Mouse (Mus musculus): ENCODE data around the gene Dse. TPM values are rescaled to one million over a fixed set of nuclear protein-coding genes. Genes with fewer than 3 reads are reported as not detected.

The Dse gene
- polyA plus RNA-seq, 1 experiment from 2014 or later: 22.8 TPM

DNA sequence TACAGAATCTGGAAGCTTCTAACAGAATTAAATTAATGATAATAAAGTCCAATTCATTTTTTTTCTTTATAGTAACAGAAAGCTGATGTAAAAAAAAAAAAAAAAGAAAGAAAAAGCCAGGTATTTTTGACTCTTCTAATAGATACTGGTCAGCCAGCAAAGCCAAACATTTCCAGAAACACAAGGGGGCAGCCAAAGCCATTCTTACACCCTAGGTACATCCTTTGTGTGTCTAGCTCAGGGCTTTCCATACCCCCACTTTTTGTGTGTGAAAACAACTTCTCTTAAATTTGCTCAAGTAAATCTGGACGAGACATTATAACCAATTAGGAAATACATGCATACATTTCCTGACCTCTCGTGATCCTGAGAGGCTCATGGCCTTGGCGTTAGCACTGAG, 55.7 kb downstream of the Dse start:
- Histone ChIP-seq H3K4me1 (peaks cover 7% of the 10 kb centered on the region), H3K9me3 (replicated peaks) (no peaks in the 10 kb centered on the region), H3K27ac (replicated peaks) (no peak overlapping the region), H3K36me3 (peaks cover 14% of the 10 kb centered on the region), H3K4me3 (no peak overlapping the region), H3K27me3 (ENCODE audit: low read depth, poor library complexity, severe bottlenecking) (no peaks in the 10 kb centered on the region; the same call in 1 of the 2 replicates)
- 84% methylated on average over 3 of the region's 3 CpGs for WGBS
- no peak for DNase-seq (ENCODE audit: low spot score)

DNA sequence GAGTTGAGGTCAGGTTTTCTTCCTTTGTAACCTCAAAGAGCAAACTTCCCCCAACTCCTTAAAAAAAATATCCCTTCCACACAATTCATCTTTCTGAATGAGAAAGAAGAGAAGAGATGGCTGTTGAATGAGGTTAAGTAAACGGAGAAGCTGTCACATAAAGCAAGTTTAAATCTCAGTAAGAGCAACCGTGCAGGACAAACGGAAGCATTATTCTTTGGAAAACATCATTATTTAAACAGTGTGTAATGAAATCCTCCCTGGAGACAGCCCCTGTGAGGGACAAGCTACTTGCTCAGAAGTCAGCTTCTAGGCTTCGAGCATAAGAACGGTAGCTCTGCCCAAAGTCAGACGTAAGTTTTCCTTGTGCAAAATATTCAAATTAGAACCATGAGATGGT, 57.1 kb downstream of the Dse start:
- Histone ChIP-seq H3K27ac (replicated peaks) (no peak overlapping the region), H3K4me3 (no peak overlapping the region)
- 59% methylated on average over 6 of the region's 6 CpGs for WGBS

GRCm38 (mm10) chr10:34149772-34150171, 57.7 kb downstream of the Dse start:
- DNase-seq (ENCODE audit: low spot score): no peak
- H3K27ac ChIP-seq (replicated peaks): no peak overlapping the region
- H3K36me3 ChIP-seq: peaks cover 14% of the 10 kb centered on the region
- 81% methylated on average over 3 of the region's 3 CpGs for WGBS
- no peaks in the 10 kb centered on the region for H3K9me3 ChIP-seq (replicated peaks)
- no peak overlapping the region for H3K4me3 ChIP-seq
- H3K4me1 ChIP-seq: peaks cover 7% of the 10 kb centered on the region
- H3K27me3 ChIP-seq (ENCODE audit: low read depth, poor library complexity, severe bottlenecking): no peaks in the 10 kb centered on the region

More for the DNA sequence above, 57.1 kb downstream of the Dse start:
- H3K36me3 ChIP-seq: peaks cover 14% of the 10 kb centered on the region
- H3K4me1 ChIP-seq: peaks cover 7% of the 10 kb centered on the region
- no peaks in the 10 kb centered on the region for H3K9me3 ChIP-seq (replicated peaks)
- no peak for DNase-seq (ENCODE audit: low spot score)
- H3K27me3 ChIP-seq (ENCODE audit: low read depth, poor library complexity, severe bottlenecking): no peaks in the 10 kb centered on the region

- no peak for DNase-seq (ENCODE audit: low spot score)
- Histone ChIP-seq H3K27ac (replicated peaks) (no peak overlapping the region), H3K4me1 (peaks cover 12% of the 10 kb centered on the region), H3K4me3 (no peak overlapping the region), H3K27me3 (ENCODE audit: low read depth, poor library complexity, severe bottlenecking) (no peaks in the 10 kb centered on the region), H3K36me3 (no peaks in the 10 kb centered on the region), H3K9me3 (replicated peaks) (peaks cover 17% of the 10 kb centered on the region; the same call in 1 of the 2 replicates)
- 88% methylated on average over 2 of the region's 2 CpGs for WGBS
Observed at GRCm38 (mm10) chr10:34141693-34142092, 65.8 kb downstream of the Dse start.

GRCm38 (mm10) chr10:34139768-34140167, 67.7 kb downstream of the Dse start:
- no peak for DNase-seq (ENCODE audit: low spot score)
- no peak overlapping the region for H3K27ac ChIP-seq (replicated peaks)
- H3K27me3 ChIP-seq (ENCODE audit: low read depth, poor library complexity, severe bottlenecking): no peaks in the 10 kb centered on the region
- no peaks in the 10 kb centered on the region for H3K36me3 ChIP-seq
- peaks cover 19% of the 10 kb centered on the region for H3K4me1 ChIP-seq
- WGBS: 77% methylated on average over 4 of the region's 4 CpGs
- H3K4me3 ChIP-seq: no peak overlapping the region
- peaks cover 17% of the 10 kb centered on the region; the same call in 1 of the 2 replicates for H3K9me3 ChIP-seq (replicated peaks)

- H3K9me3 ChIP-seq (replicated peaks): peaks cover 12% of the 10 kb centered on the region; the same call in 1 of the 2 replicates
- no peak overlapping the region for H3K4me3 ChIP-seq
- WGBS: 74% methylated on average over 6 of the region's 6 CpGs
- no peak overlapping the region for H3K27ac ChIP-seq (replicated peaks)
- no peak for DNase-seq (ENCODE audit: low spot score)
- no peaks in the 10 kb centered on the region for H3K36me3 ChIP-seq
- no peaks in the 10 kb centered on the region for H3K27me3 ChIP-seq (ENCODE audit: low read depth, poor library complexity, severe bottlenecking)
- H3K4me1 ChIP-seq: peaks cover 19% of the 10 kb centered on the region
Observed at GRCm38 (mm10) chr10:34138027-34138426, 69.5 kb downstream of the Dse start.

DNA sequence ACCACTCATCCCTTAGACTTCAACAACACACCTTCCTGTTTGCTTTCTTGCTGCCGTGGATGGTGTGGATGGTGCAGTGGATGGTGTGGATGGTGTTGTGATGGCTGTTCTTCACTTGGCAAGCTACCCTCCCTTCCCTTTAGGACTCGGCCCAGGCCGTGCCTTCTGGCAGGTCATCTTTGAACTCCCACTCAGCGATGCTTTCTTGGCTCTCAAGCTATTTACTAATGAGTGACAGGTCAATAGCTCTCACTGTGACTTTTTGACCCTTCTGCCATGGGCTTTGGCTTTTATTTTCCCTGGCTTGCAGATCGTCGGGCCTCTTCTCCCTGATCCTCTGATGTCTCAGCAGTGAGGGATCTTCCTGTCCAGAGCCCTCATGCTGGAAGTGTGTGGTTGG, 71.1 kb downstream of the Dse start:
- H3K36me3 ChIP-seq: no peaks in the 10 kb centered on the region
- H3K27ac ChIP-seq (replicated peaks): no peak overlapping the region
- H3K27me3 ChIP-seq (ENCODE audit: low read depth, poor library complexity, severe bottlenecking): no peaks in the 10 kb centered on the region
- peak; percentile 52 for DNase-seq (ENCODE audit: low spot score)
- H3K4me3 ChIP-seq: no peak overlapping the region
- H3K4me1 ChIP-seq: peaks cover 19% of the 10 kb centered on the region
- H3K9me3 ChIP-seq (replicated peaks): peaks cover under 1% of the 10 kb centered on the region; the same call in 1 of the 2 replicates
- 21% methylated on average over 6 of the region's 6 CpGs for WGBS

DNA sequence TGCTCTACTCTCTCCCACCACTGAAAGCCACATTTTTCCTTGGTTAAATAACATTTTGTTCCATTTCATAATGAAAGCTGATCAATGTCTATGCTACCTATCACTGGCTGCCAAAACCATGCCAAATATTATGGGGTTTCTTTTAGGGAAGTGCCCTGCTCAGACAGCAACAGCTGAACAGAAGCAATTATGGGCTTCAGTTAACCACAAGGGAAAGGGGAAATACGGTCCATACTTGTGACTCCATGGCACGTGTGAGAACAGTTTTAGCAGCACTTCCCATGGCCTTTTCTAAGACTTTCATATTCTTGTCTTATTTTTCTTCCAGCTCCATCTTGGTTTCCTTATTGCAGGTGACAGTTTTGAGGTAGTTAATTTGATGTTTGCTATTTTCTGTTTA, 76.2 kb downstream of the Dse start:
- peaks cover 15% of the 10 kb centered on the region for H3K4me1 ChIP-seq
- H3K4me3 ChIP-seq: no peak overlapping the region
- no peaks in the 10 kb centered on the region for H3K9me3 ChIP-seq (replicated peaks)
- H3K27me3 ChIP-seq (ENCODE audit: low read depth, poor library complexity, severe bottlenecking): peaks cover 22% of the 10 kb centered on the region
- H3K27ac ChIP-seq (replicated peaks): no peak overlapping the region
- no peak for DNase-seq (ENCODE audit: low spot score)
- H3K36me3 ChIP-seq: no peaks in the 10 kb centered on the region
- WGBS: 81% methylated on average over 2 of the region's 2 CpGs

GRCm38 (mm10) chr10:34128391-34128790, 79.1 kb downstream of the Dse start:
- WGBS: 92% methylated on average over 6 of the region's 6 CpGs
- no peak overlapping the region for H3K4me3 ChIP-seq

DNA sequence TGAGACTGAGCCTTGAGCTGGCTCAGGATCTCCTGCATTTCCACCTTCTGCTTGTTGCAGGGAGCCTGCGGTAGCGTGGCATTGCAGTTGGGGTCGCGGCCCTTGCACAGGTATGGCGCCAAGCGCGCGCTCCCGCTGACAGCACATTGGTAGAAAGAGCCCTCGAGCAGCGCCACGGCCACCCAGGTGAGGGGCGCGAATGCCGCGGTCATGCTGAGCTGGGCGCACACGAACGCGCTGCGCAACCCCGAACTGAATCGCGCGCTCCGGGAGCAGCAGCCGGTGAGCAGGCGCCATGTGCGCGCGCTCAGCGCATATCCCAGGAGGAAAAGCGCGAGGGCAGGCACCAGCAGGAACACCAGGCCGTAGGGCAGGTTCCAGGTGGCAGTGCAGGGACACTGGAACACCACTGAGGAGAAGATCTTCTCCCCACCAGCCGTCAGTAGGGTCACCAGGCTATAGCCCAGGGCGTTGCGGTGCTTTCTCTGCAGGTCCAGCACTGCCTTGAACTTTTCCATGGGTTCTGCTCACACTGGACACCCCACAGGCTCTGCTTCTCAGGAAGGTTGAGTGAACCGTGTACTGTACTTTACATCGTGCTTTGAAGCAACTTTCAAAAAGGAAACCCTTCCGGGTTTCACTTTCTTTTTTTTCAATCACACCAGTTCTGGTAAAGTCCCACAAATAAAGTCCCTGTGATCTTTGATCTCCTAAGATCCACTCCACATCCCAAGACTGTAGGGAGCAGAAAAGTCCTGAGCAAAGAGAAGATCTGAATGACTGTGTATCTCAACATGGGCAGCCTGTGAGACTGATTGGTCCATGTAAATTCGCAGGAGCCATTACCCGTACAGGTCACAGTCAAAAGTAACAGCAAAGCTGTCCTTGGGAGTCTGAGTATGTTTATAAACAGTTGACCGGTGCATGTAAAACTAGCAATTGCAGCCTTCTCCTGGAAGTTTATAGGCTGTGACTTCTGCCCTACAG, 79.8 kb downstream of the Dse start, which contains the start of gene Calhm6:
Gene Calhm6 (minus strand): TSS at position 593 of the 987 bp plus-strand sequence.
- peak within 1 kb of the TSS; percentile 42; the same call in 1 of the 2 replicates for H3K27ac ChIP-seq (replicated peaks)
- 18% methylated on average over 44 of the region's 44 CpGs for WGBS

More at GRCm38 (mm10) chr10:34128391-34128790, 79.1 kb downstream of the Dse start:
- Histone ChIP-seq H3K36me3 (no peaks in the 10 kb centered on the region), H3K27ac (replicated peaks) (no peak overlapping the region), H3K9me3 (replicated peaks) (peaks cover 3% of the 10 kb centered on the region; the same call in 1 of the 2 replicates), H3K27me3 (ENCODE audit: low read depth, poor library complexity, severe bottlenecking) (peaks cover 22% of the 10 kb centered on the region), H3K4me1 (peaks cover 12% of the 10 kb centered on the region)
- no peak for DNase-seq (ENCODE audit: low spot score)

GRCm38 (mm10) chr10:34118421-34118820, 89.1 kb downstream of the Dse start:
- no peaks in the 10 kb centered on the region for H3K27me3 ChIP-seq (ENCODE audit: low read depth, poor library complexity, severe bottlenecking)
- no peak overlapping the region for H3K27ac ChIP-seq (replicated peaks)
- H3K9me3 ChIP-seq (replicated peaks): no peaks in the 10 kb centered on the region
- 93% methylated on average over 2 of the region's 2 CpGs for WGBS
- no peak for DNase-seq (ENCODE audit: low spot score)
- no peaks in the 10 kb centered on the region for H3K36me3 ChIP-seq
- no peak overlapping the region for H3K4me3 ChIP-seq
- H3K4me1 ChIP-seq: no peaks in the 10 kb centered on the region

More for the DNA sequence above, 79.8 kb downstream of the Dse start, which contains the start of gene Calhm6:
- peak within 1 kb of the TSS; percentile 59 for H3K4me3 ChIP-seq
- peaks cover 12% of the 10 kb centered on the region for H3K4me1 ChIP-seq
- DNase-seq (ENCODE audit: low spot score): peak; percentile 31
- H3K9me3 ChIP-seq (replicated peaks): peaks cover 3% of the 10 kb centered on the region; the same call in 1 of the 2 replicates
- H3K36me3 ChIP-seq: no peaks in the 10 kb centered on the region
- peaks cover 22% of the 10 kb centered on the region for H3K27me3 ChIP-seq (ENCODE audit: low read depth, poor library complexity, severe bottlenecking)

GRCm38 (mm10) chr10:34117770-34118169, 89.7 kb downstream of the Dse start:
- no peak for DNase-seq (ENCODE audit: low spot score)
- Histone ChIP-seq H3K27me3 (ENCODE audit: low read depth, poor library complexity, severe bottlenecking) (no peaks in the 10 kb centered on the region), H3K9me3 (replicated peaks) (no peaks in the 10 kb centered on the region), H3K4me1 (no peaks in the 10 kb centered on the region), H3K4me3 (no peak overlapping the region), H3K27ac (replicated peaks) (no peak overlapping the region), H3K36me3 (no peaks in the 10 kb centered on the region)

- Histone ChIP-seq H3K4me1 (no peaks in the 10 kb centered on the region), H3K36me3 (no peaks in the 10 kb centered on the region), H3K27ac (replicated peaks) (no peak overlapping the region), H3K9me3 (replicated peaks) (no peaks in the 10 kb centered on the region), H3K4me3 (no peak overlapping the region), H3K27me3 (ENCODE audit: low read depth, poor library complexity, severe bottlenecking) (no peaks in the 10 kb centered on the region)
- 84% methylated on average over 3 of the region's 3 CpGs for WGBS
- DNase-seq (ENCODE audit: low spot score): no peak
Observed at GRCm38 (mm10) chr10:34117131-34117530, 90.4 kb downstream of the Dse start.

Measured in midbrain, embryonic 10.5 days (tissue).